Mouse (Mus musculus) left cerebral cortex, adult 9 months (tissue): Measurements from ENCODE around the gene Kat14.

ENCODE experiments used
- DNase-seq, 2 experiments: peaks; one replicate each; pipeline ENCODE4 v3.0.0; 2022; ENCODE audit warnings: low spot score in 2 of 2

Kat14 gene

DNA sequence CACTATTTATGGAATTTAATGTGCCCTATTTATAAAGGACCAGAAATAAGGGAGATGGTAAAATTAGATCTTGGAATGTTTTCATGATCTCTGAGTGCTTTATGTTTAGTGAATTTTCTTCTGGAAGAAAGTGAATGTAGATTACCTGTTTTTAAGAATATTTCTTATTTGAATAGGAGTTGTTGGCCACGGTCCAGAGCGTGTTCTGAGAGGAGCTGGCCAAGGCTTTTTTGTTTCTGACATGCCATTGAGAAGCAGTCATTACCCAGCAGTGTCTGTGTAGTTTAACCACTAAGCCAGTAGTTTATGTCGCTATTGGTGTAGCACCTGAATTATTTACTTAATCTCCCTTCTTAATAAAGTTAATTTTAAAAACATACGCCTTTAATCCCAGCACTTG, 13.0 kb downstream of the Kat14 start:
- DNase-seq: no peak

DNA sequence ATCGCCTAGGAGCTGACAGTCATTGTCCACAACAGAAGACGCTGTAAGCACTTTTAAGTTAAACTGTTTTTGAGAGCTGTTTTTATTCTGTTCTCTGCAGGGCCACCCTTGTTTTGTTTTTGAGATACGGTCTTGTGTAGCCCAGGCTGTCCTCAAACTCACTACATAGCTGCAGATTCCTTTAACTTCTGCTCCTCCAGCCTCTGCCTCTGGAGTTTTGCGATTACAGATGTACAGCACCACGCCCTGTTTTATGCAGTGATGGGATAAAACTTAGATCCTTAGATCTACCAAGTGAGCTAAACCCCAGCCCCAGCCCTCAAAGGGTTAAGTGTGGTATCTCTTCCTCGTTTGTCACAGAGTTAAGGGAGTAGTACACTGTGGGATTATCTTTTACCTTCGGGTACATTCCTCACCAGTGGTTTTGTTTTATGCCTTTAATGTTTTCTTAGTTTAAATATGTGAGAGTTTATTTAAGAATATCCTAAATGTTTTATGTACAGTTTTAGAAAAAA, 13.9 kb downstream of the Kat14 start:
- DNase-seq: no peak

DNA sequence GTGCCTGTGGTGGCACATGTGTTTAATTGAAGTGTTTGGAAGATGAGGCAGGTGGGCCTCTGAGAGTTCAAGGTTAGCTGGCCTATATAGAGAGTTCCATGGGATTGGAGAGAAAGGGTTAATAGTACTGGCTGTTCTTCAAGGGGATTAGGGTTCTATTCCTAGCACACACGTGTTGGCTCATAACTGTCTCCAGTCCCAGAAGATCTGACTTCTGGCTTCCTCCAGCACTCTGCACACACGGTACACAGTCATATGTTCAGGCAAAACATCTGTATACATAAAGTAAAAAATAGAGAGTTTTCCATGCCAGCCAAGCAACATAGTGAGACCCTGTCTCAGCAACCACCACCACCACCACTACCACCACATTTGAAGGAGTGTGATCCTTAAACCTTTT, 17.5 kb downstream of the Kat14 start:
- no peak for DNase-seq

DNA sequence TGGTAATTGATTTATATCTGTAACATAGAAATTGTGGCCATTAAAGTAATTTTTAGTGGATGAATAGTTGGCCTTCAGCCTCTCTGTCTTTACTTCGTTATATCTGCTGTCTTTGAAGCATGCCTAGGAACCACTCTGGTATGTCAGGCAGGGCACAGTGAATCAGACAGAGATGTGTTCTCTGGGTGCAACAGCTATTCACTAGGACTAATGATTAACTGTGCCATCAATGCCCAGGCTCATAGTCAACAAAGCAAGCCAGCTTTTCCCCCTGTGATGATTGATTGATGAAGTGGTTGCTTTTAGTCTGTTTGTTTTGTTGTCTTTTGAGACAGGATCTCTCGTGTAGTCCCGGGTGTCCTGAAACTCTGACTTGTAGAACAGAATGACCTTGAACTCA, 19.6 kb downstream of the Kat14 start:
- no peak for DNase-seq

DNA sequence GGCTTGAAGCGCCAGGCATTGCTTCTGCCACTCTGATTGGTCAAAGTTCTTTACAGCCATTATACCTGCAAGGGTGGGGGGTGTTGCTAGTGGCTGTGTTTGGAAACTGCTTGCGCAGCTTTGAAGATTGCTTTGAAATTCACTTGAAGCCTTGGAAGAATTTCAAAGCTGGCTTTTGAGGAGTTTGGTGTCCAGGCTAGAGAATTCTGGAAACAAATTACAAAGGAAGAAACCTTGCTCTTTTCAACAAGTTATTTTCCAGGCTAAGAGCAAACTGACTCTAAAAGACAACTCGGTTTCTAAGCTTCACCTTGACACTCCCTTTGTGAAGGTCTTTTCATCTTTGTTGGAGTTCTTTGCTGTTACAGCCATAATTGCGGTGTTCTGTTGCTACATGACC, 30.7 kb downstream of the Kat14 start:
- no peak for DNase-seq

DNA sequence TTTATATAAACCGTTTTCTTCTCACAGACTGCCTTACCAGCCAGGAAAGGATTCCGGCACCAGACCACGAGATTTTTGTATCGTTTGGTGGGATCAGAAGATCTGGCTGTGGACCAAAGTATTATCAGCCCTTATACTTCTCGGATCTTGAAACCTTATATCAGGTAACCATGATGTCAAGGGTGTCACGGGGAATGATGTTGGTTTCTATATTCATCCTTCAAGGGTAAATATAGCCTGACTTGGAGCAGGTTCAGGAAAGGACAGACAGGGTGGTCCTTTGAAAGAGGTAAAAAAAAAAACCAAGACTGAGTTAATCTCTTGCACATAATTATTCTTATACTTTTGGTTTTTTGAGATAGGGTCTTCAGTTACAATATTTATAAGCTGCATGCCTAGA, 31.9 kb downstream of the Kat14 start:
- DNase-seq: no peak

DNA sequence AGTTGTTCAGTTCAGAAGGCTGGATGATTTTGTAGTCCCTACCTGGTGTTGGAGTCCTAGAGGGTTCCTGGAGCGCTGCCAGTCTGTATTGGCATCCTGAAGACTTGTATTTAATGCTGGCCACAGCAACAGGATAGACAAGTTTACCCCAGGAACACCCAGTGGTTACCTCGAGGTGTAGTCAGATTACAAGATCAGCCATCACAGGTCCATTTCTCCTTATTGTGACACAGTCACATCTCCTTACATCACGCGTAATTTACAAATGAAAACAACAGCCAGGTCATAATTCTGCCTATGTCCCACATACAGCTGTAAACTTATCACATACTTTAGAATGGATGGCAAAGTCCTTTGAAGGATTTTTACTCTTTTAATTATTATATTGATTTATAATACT, 40.3 kb downstream of the Kat14 start:
- no peak for DNase-seq

DNA sequence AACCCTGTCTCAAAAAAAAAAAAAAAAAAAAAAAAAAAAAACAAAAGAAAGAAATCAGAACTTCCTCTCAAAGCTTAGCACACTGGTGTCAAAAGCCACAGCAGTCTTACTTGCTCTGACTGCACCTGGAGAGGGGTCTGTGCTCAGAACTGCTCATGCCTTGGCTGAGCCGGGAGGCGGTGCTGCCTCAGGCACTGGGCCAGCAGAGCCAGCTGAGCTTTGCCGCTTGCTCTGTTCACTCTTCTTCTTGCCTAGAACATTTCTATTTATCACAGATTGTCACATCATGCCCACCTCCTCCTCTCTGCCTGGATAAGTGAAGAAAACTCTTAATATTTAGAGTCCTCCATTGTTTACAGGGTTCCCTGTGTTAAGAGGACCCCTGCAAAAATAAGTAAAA, 41.8 kb downstream of the Kat14 start:
- DNase-seq: peak in 1 of 2 experiments; percentile 43

DNA sequence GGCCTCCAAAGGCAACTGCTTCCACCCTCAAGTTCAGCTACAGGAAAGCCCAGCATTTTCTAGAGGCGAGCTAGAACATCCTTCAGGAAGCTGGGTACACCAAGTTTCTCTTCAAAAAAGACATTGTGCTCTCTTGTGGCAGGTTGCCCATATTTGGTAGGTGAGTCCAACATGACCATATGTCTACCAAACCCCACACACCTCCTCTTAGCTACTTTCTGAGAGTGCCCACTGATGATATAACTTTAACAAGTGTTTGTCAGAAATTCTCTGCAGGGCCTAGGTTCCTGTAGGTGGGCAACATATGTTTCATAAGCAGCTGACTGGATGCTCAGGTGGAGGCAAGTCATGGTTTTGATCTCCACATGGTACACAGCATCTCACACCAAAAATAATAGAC, 45.9 kb downstream of the Kat14 start:
- peak in 1 of 2 experiments; percentile 71 for DNase-seq

DNA sequence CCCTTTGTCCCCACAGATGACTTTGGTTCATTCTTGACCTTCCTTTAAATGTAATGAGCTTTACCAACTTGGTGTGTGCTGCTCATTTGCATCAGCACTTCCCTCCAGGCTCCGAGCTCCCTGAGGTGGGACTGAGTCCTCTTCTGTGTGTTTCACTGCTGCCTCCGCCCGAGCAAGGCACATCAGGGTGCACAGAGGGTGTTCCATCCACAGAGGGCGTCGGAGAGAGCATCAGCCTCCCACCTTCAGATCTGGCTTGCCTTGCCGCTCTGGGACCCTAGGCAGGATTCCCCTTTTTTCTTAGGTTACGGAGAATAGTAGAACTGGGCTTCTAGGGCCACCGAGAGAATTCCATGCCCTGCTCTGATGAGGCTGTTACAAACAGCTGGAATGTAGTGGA, 48.1 kb downstream of the Kat14 start:
- no peak for DNase-seq

DNA sequence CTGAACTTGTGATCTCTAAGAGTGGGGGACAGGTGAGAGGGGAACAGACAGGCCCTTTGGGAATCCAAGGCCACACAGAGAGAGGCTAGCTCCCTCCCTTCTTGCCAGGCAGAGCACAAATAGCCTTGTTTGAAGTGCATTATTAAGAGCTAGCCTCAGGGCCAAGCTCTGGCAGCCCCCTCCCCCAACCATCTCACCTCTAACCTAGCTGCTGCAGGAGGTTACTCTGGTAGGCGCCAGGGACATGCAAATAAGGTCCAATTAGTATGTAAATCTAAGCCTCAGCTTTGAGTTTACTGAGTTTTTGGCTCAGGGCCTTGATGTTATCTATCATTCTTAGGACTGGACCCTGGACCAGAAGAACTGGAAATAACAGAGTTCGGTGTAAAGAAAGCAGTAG, 49.3 kb downstream of the Kat14 start:
- DNase-seq: no peak

DNA sequence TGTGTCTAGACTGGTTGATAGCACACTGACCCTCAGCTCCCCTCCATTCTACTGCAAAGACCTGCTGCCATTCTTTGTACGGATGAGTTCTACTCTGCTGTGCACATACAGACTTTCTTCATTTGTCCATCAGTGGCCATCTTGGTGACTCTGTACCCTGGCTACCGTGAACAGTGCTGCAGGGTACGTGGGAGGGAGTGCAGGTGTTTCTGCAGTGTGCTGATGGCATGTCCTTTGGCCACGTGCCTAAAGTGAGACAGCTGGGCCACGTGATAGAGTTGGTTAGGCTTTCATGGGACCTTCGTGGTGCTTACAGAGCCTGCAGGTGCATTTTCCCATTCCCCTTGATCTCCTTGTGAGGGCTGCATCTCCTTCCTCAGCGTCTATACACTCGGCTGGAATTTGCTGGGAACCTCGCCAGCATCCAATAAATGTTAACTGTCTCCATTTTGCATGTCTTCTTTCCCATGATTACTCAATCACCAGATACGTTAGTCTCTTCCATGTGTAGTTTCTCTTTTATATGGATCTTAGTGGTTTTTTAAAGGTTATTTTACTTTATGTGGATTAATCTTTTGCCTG, 53.4 kb downstream of the Kat14 start:
- DNase-seq: no peak

DNA sequence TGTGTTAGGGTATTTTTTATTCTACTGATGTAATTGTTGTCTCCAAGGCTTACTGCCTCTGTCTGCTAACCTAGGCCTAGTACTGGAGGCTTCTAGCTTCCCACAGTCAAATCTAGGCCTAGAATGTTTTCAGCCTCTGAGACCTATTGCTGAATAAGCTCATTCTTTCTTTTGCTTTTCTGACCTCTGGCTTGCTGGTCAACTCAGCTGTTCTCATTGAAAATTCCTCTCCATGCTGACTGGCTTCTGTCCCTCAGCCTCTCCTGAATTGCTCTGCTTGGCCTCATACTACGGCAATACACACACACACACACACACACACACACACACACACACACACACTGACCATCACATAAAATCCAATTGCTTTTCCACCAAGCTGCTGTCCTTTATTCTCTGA, 57.0 kb downstream of the Kat14 start:
- no peak for DNase-seq

DNA sequence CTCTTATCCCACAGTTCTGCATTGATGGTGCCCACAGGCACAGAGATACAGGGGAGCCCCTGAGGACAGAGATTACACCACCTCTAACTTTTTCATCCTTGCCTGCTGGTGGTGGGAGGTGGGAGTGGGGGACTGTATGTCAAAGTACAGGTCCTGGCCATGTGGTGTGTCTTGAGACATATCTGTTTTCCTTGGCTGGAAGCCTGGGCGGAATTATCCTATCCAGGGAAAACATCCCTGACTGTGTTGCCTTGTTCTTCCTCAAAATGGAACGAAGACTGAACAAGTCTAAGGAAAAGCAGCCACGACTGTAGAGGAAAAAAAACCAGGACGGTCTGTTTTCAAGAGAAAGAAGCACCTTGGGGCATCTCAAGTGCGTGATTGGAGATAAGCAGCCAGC, 59.1 kb downstream of the Kat14 start:
- no peak for DNase-seq

DNA sequence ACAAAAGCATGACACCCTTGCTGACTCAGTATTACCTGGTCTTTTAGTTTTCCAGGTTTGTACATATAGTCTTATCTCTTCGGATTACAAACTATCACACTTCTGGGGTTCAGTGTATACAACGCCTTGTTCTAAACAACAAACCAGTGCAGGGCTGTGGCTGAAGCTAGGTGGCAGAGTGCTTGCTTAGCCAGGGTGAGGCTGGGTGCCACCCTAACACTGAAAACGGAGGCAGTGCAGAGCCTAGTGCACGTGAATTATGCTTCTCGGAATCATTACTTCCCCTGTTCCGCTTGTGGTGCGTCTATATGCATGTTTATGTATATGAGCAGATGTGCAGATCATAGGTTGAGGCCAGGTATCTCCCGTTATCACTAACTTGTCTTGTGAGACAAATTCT, 59.9 kb downstream of the Kat14 start:
- no peak for DNase-seq

DNA sequence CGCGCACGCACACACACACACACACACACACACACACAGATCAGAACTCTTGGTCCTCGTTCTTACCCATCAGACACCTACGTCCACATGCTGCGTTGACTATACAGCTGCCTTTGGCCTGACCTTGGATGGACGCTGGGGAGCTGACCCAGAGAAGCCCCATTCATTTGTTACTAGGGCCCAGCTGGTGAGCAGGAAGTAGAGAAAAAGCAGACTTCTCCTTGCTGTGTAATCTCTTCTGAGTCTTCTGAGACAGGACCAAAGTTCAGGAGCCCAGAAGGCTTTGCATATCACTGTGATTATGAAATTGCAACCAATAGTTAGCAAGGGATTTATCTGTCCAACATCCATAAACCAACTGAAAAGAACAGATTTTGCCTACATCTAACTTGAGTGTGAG, 60.4 kb downstream of the Kat14 start:
- DNase-seq: no peak

DNA sequence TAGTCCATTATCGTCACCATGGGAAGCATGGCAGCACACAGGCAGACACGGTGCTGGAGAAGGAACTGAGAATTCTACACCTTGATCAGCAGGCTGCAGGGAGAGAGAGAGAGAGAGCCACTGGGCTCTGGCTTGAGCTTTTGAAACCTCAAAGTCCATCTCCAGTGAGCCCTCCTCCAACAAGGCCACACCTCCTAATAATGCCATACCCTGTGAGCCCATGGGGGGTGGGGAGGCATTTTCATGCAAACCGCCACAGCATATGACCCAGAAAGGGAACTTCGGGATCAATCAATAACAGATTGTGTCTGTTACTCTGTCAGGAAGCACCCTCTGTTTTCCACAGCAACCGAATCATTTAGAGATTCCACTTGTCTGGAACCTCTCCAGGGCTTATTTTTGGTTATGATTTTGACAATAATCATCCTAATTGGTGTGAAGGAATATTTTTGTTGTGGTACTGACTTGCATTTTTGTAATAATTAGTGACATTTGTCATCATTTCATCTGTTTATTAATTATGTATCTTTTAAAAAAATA, 62.6 kb downstream of the Kat14 start:
- DNase-seq: no peak

DNA sequence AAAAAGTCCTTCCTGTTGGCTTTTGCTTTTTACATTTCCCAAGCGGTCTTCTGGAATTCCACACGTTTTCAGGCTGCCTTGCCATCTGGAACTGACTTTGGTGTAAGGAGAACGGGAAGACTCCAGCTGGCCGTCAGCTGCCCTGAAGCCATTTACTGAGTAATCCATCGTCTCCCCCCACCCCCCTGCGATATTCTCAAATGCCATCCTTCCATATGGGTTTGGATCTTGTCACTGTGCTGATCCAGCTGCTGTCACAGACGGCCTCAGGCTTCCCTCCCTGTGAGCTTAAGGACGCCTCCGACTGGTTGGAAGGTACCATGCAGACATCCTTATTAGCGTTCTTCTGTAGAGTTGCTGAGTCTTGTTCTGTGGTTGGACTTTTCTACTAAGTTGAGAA, 66.9 kb downstream of the Kat14 start:
- DNase-seq: peak in 1 of 2 experiments; percentile 60

DNA sequence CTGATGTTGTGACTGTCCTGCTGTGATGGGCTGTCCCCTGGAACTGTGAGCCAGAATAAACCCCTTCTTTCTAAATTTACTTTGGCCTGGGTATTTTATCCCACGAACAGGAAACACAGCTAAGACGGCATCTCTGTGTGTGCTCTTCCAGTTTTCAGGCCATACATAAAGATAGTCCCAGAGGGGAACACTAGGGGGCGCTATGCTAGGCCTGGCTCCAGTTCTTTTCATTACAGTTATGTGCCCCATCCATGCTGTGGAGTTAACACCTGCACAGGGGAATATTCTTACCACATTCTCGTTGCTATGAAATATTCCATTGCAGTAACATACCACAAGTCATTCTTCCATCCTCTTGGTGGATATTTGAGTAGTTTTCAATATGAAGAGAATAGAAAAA, 69.6 kb downstream of the Kat14 start:
- DNase-seq: no peak

DNA sequence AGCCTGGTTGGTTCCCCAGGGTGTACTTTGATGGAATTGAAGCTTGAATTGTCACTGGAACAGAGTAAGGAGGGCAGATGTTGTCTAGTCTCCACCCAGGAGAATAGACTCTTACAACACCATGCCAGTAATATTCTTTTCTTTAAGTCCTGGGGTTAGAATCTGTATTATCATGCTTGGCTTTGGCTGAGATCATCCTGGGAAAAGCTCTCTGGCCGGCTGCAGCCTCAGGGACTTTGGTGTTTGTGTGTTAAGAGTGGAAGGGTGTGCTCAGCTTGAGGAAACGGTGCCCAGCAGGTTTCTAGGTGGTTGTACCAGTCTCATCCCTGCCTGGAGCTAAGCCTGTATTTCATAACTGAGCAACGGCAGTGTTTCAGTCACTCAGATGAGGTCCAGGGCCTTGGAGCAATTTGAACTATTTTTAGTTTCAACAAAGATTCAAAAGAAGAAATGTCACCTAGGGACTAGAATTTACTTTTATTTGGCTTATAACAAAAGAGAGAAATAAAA, 70.5 kb downstream of the Kat14 start:
- DNase-seq: no peak

DNA sequence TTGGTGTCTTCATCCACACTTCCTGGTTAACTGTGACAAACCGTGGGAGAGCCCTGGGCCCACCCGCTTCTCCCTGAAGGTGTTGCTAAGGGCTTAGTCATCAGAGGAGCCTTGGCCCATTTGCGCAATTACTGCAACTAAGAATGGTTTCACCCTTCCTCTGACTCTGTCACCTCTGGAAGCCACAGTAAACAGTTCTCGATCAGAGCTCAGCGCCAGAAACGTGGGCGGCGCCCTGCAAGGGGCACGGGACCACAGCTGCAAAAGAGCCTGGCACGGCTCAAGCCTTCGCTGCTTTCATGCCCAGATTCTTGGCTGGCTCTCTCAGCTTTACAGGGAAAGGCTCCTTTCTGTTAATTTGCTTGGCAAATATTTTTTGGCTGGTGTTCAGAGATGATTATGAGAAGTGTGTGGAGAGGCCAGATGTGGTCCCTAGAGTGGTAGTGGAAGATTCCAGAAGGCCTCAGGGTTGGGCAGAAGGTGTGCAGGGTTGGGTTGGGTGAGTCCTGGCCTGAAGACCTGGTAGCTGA, 72.7 kb downstream of the Kat14 start:
- peak in 1 of 2 experiments; percentile 69 for DNase-seq

DNA sequence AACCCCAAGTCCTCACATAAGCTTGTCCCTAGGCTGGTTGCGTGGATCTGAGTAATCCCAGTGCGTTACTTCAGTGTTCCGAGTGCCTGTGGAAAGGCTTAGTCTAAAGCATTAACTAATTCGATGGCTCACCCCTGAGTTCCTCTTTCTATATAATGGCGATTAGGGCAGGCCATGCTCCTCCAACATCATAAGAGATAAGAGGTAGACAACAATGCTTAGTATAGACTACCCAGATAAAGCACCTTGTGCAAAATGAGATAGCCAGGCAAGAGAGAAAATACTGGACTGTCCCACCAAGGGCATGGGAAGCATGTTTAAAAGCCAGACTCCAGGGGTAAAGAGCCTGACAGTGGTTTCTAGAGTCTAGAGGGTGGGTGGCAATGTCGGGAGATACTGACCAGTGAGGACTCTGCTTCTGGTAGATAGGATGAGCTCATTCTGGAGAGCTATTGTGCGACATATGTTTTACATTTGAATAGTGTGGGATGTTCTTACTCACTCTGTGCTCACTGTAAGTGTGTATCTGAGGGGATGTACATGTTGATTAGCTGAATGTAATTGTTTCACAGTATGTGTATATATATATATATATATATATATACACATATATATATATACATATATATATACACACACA, 77.7 kb downstream of the Kat14 start:
- no peak for DNase-seq

DNA sequence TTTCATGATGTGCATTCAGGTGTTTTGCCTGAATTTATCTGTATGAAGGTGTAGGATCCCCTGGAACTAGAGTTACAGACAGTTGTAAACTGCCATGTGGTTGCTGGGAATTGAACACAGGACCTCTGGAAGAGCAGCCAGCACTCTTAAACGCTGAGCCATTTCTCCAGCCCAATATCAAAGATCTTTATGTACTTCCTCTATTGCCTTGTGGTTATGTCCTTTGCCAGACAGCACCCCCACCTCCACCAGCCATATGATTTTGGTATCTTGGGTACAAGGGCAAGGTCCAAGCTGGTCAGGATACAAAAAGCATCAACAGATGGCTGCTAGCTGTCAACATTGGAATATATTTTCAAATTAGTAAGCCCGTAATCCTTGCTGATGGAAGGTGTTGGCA, 81.6 kb downstream of the Kat14 start:
- no peak for DNase-seq
